Mouse (Mus musculus): Measurements from ENCODE around the gene Ttc33. TPM values are rescaled to one million over a fixed set of nuclear protein-coding genes. Genes with fewer than 3 reads are reported as not detected.

Ttc33 gene
- total and polyA plus RNA-seq, 3 experiments, result 21.0 to 26.2 TPM; not detected in 1

GRCm38 (mm10) chr15:5165121-5165773 is 20.1 kb upstream of the Ttc33 start:
- Histone ChIP-seq H3K79me2 (ENCODE audit: control insufficient read depth, insufficient read depth, low read length, poor library complexity) (no peaks in the 10 kb centered on the region), H3K27me3 (ENCODE audit: control insufficient read depth in 1 of 2, insufficient read depth in 2 of 2, low read length in 2 of 2) (no peaks in the 10 kb centered on the region), H3K36me3 (ENCODE audit: control insufficient read depth in 1 of 2, insufficient read depth in 2 of 2, low read length in 2 of 2) (peaks cover 0 to 19% of the 10 kb centered on the region in 2 experiments; a peak in 2 of 4 replicates), H3K27ac (ENCODE audit: control insufficient read depth, low read depth, low read length) (no peak overlapping the region), H3K9ac (ENCODE audit: control insufficient read depth, low read depth, low read length, poor library complexity, severe bottlenecking) (no peak overlapping the region), H3K4me3 (ENCODE audit: control insufficient read depth in 1 of 2, insufficient read depth in 1 of 2, low read depth in 2 of 2, low read length in 2 of 2) (no peak overlapping the region), H3K9me3 (replicated peaks; ENCODE audit: insufficient read depth, low read length) (no peaks in the 10 kb centered on the region), H3K4me1 (ENCODE audit: control insufficient read depth in 1 of 2, insufficient read depth in 2 of 2, low read length in 2 of 2) (no peaks in the 10 kb centered on the region)
- no peak for TF ChIP-seq E2F4 (IDR thresholded peaks at IDR 0.05; ENCODE audit: borderline replicate concordance, low read depth, low read length)
- DNase-seq (ENCODE audit: low read depth, low spot score), result no peak

GRCm38 (mm10) chr15:5173217-5173820 is 12.0 kb upstream of the Ttc33 start:
- Histone ChIP-seq H3K27ac (ENCODE audit: control insufficient read depth, low read depth, low read length) (no peak overlapping the region), H3K9me3 (replicated peaks; ENCODE audit: insufficient read depth, low read length) (no peaks in the 10 kb centered on the region), H3K79me2 (ENCODE audit: control insufficient read depth, insufficient read depth, low read length, poor library complexity) (no peaks in the 10 kb centered on the region), H3K4me1 (ENCODE audit: control insufficient read depth in 1 of 2, insufficient read depth in 2 of 2, low read length in 2 of 2) (no peaks in the 10 kb centered on the region), H3K9ac (ENCODE audit: control insufficient read depth, low read depth, low read length, poor library complexity, severe bottlenecking) (no peak overlapping the region), H3K4me3 (ENCODE audit: control insufficient read depth in 1 of 2, insufficient read depth in 1 of 2, low read depth in 2 of 2, low read length in 2 of 2) (no peak overlapping the region), H3K27me3 (ENCODE audit: control insufficient read depth in 1 of 2, insufficient read depth in 2 of 2, low read length in 2 of 2) (no peaks in the 10 kb centered on the region), H3K36me3 (ENCODE audit: control insufficient read depth in 1 of 2, insufficient read depth in 2 of 2, low read length in 2 of 2) (peaks cover 0 to 27% of the 10 kb centered on the region in 2 experiments; a peak in 2 of 4 replicates)
- no peak for TF ChIP-seq TAL1 (IDR thresholded peaks at IDR 0.05; ENCODE audit: low read length)
- TF ChIP-seq CHD1 (IDR thresholded peaks at IDR 0.05; ENCODE audit: low read depth, low read length), result no peak
- TF ChIP-seq BHLHE40 (IDR thresholded peaks at IDR 0.05; ENCODE audit: borderline replicate concordance, low read depth, low read length), result no peak
- no peak for TF ChIP-seq ZKSCAN1 (IDR thresholded peaks at IDR 0.05; ENCODE audit: low read depth, low read length)
- no peak for TF ChIP-seq POLR2A (IDR thresholded peaks at IDR 0.05; ENCODE audit: control insufficient read depth in 1 of 2, insufficient read depth in 1 of 2, low read depth in 1 of 2, low read length in 2 of 2, poor library complexity in 1 of 2)
- TF ChIP-seq SMC3 (IDR thresholded peaks at IDR 0.05; ENCODE audit: low read depth, low read length), result no peak
- TF ChIP-seq USF2 (IDR thresholded peaks at IDR 0.05; ENCODE audit: borderline replicate concordance in 1 of 2, insufficient read depth in 1 of 2, low read depth in 1 of 2, low read length in 2 of 2), result no peak
- no peak for TF ChIP-seq NRF1 (IDR thresholded peaks at IDR 0.05; ENCODE audit: insufficient read depth, low read depth, low read length, poor library complexity, severe bottlenecking)
- no peak for TF ChIP-seq EP300 (IDR thresholded peaks at IDR 0.05; ENCODE audit: low read depth in 1 of 2, low read length in 2 of 2)
- TF ChIP-seq MAFK (IDR thresholded peaks at IDR 0.05; ENCODE audit: borderline replicate concordance, low read depth, low read length), result no peak
- no peak for TF ChIP-seq GABPA (IDR thresholded peaks at IDR 0.05; ENCODE audit: low read depth, low read length)
- no peak for TF ChIP-seq ZC3H11A (IDR thresholded peaks at IDR 0.05; ENCODE audit: low read depth, low read length)
- no peak for DNase-seq (ENCODE audit: low read depth, low spot score)
